Mouse (Mus musculus): Measurements from ENCODE around the gene Astn2. TPM values are rescaled to one million over a fixed set of nuclear protein-coding genes. Genes with fewer than 3 reads are reported as not detected.
A peak's percentile ranks its signal among the peaks of the same experiment; 100 is the strongest.

Gene Astn2
- polyA plus RNA-seq (2015; fragmentation: Nextera tagmentation; extraction: Ambion mirVana), result 0.55 and 0.57 TPM in 2 replicates

- peaks cover 28% of the 10 kb centered on the region for H3K27me3 ChIP-seq (replicated peaks)
These were observed at the start of gene Astn2 for GRCm38 (mm10) chr4:66404201-66404711. TSS of gene Astn2 (minus strand) at chr4:66404611.

GRCm38 (mm10) chr4:66450115-66450514 is 45.7 kb upstream of the Astn2 start:
- Histone ChIP-seq H3K27ac (no peak overlapping the region), H3K4me2 (replicated peaks) (no peak overlapping the region), H3K9me3 (no peaks in the 10 kb centered on the region), H3K27me3 (replicated peaks) (no peaks in the 10 kb centered on the region), H3K4me3 (replicated peaks) (no peak overlapping the region), H3K9ac (no peak overlapping the region), H3K4me1 (replicated peaks) (no peaks in the 10 kb centered on the region), H3K36me3 (no peaks in the 10 kb centered on the region)
- 18% methylated on average over 3 of the region's 3 CpGs for WGBS
- no peak for ATAC-seq

More at GRCm38 (mm10) chr4:66404201-66404711, at the start of gene Astn2:
- Histone ChIP-seq H3K9ac (peak within 1 kb of the TSS; percentile 58), H3K36me3 (no peaks in the 10 kb centered on the region), H3K9me3 (no peaks in the 10 kb centered on the region), H3K4me2 (replicated peaks) (peak within 1 kb of the TSS; percentile 98), H3K27ac (no peak within 1 kb of the TSS), H3K4me1 (replicated peaks) (peaks cover 9% of the 10 kb centered on the region; the same call in 1 of the 2 replicates), H3K4me3 (replicated peaks) (peak within 1 kb of the TSS; percentile 66)
- peak; percentile 84 for ATAC-seq
- WGBS, result 0% methylated on average over 41 of the region's 56 CpGs

- Histone ChIP-seq H3K4me3 (replicated peaks) (no peak overlapping the region), H3K4me2 (replicated peaks) (no peak overlapping the region), H3K9me3 (no peaks in the 10 kb centered on the region), H3K27ac (no peak overlapping the region), H3K9ac (no peak overlapping the region), H3K36me3 (no peaks in the 10 kb centered on the region), H3K4me1 (replicated peaks) (no peaks in the 10 kb centered on the region), H3K27me3 (replicated peaks) (no peaks in the 10 kb centered on the region)
- 71% methylated on average over 1 of the region's 1 CpGs for WGBS
- no peak for ATAC-seq
These were observed 26.8 kb upstream of the Astn2 start for GRCm38 (mm10) chr4:66431256-66431655.

GRCm38 (mm10) chr4:66425804-66426203 is 21.4 kb upstream of the Astn2 start:
- Histone ChIP-seq H3K9ac (no peak overlapping the region), H3K4me2 (replicated peaks) (no peak overlapping the region), H3K9me3 (no peaks in the 10 kb centered on the region), H3K36me3 (no peaks in the 10 kb centered on the region), H3K4me3 (replicated peaks) (no peak overlapping the region), H3K27me3 (replicated peaks) (no peaks in the 10 kb centered on the region), H3K4me1 (replicated peaks) (no peaks in the 10 kb centered on the region), H3K27ac (no peak overlapping the region)
- peak; percentile 67; the same call in 1 of the 2 replicates for ATAC-seq
- WGBS, result 49% methylated on average over 4 of the region's 4 CpGs

- H3K9me3 ChIP-seq, result no peaks in the 10 kb centered on the region
- no peak for ATAC-seq
- no peak overlapping the region for H3K4me3 ChIP-seq (replicated peaks)
- H3K36me3 ChIP-seq, result no peaks in the 10 kb centered on the region
- H3K4me2 ChIP-seq (replicated peaks), result no peak overlapping the region
- H3K9ac ChIP-seq, result no peak overlapping the region
- 59% methylated on average over 8 of the region's 8 CpGs for WGBS
- H3K27me3 ChIP-seq (replicated peaks), result no peaks in the 10 kb centered on the region
- no peaks in the 10 kb centered on the region for H3K4me1 ChIP-seq (replicated peaks)
- no peak overlapping the region for H3K27ac ChIP-seq
These were observed 10.4 kb upstream of the Astn2 start for GRCm38 (mm10) chr4:66414778-66415177.

- no peaks in the 10 kb centered on the region for H3K9me3 ChIP-seq
- peaks cover 9% of the 10 kb centered on the region; the same call in 1 of the 2 replicates for H3K4me1 ChIP-seq (replicated peaks)
- WGBS, result 13% methylated on average over 1 of the region's 1 CpGs
- peaks cover 28% of the 10 kb centered on the region for H3K27me3 ChIP-seq (replicated peaks)
- H3K36me3 ChIP-seq, result no peaks in the 10 kb centered on the region
- H3K27ac ChIP-seq, result no peak overlapping the region
- no peak overlapping the region for H3K9ac ChIP-seq
- 0 out of 2 replicates have a peak overlapping the region, but pooled peaks have one; percentile 98 for H3K4me2 ChIP-seq (replicated peaks)
- ATAC-seq, result no peak
- H3K4me3 ChIP-seq (replicated peaks), result no peak overlapping the region
These were observed 675 bp upstream of the Astn2 start for GRCm38 (mm10) chr4:66405086-66405485.

- Histone ChIP-seq H3K27me3 (replicated peaks) (peaks cover 28% of the 10 kb centered on the region), H3K36me3 (no peaks in the 10 kb centered on the region), H3K4me2 (replicated peaks) (peak overlapping the region; percentile 98), H3K27ac (no peak overlapping the region), H3K9me3 (no peaks in the 10 kb centered on the region), H3K9ac (peak overlapping the region; percentile 58), H3K4me1 (replicated peaks) (peaks cover 9% of the 10 kb centered on the region; the same call in 1 of the 2 replicates), H3K4me3 (replicated peaks) (peak overlapping the region; percentile 66)
- under 1% methylated on average over 50 of the region's 51 CpGs for WGBS
- ATAC-seq, result peak; percentile 63
These were observed 657 bp downstream of the Astn2 start for GRCm38 (mm10) chr4:66403708-66404200.

GRCm38 (mm10) chr4:66403116-66403707 is 1.2 kb downstream of the Astn2 start:
- H3K9ac ChIP-seq, result peak overlapping the region; percentile 58
- no peaks in the 10 kb centered on the region for H3K36me3 ChIP-seq
- peaks cover 9% of the 10 kb centered on the region; the same call in 1 of the 2 replicates for H3K4me1 ChIP-seq (replicated peaks)
- no peaks in the 10 kb centered on the region for H3K9me3 ChIP-seq
- 1% methylated on average over 22 of the region's 22 CpGs for WGBS
- peak overlapping the region; percentile 98 for H3K4me2 ChIP-seq (replicated peaks)
- peak overlapping the region; percentile 66 for H3K4me3 ChIP-seq (replicated peaks)
- no peak overlapping the region for H3K27ac ChIP-seq
- peaks cover 28% of the 10 kb centered on the region for H3K27me3 ChIP-seq (replicated peaks)
- ATAC-seq, result peak; percentile 36; the same call in 1 of the 2 replicates

- 2% methylated on average over 24 of the region's 24 CpGs for WGBS
- no peak for ATAC-seq
- Histone ChIP-seq H3K9me3 (no peaks in the 10 kb centered on the region), H3K27ac (no peak overlapping the region), H3K4me3 (replicated peaks) (peak overlapping the region; percentile 66), H3K4me2 (replicated peaks) (peak overlapping the region; percentile 98), H3K4me1 (replicated peaks) (peaks cover 9% of the 10 kb centered on the region; the same call in 1 of the 2 replicates), H3K9ac (no peak overlapping the region), H3K36me3 (no peaks in the 10 kb centered on the region), H3K27me3 (replicated peaks) (peaks cover 28% of the 10 kb centered on the region)
These were observed 1.8 kb downstream of the Astn2 start for GRCm38 (mm10) chr4:66402611-66403010.

GRCm38 (mm10) chr4:66401186-66401681 is 3.2 kb downstream of the Astn2 start:
- peaks cover 28% of the 10 kb centered on the region for H3K27me3 ChIP-seq (replicated peaks)
- H3K9me3 ChIP-seq, result no peaks in the 10 kb centered on the region
- no peak overlapping the region for H3K4me2 ChIP-seq (replicated peaks)
- no peak overlapping the region for H3K4me3 ChIP-seq (replicated peaks)
- 26% methylated on average over 8 of the region's 8 CpGs for WGBS
- no peak for ATAC-seq
- H3K36me3 ChIP-seq, result no peaks in the 10 kb centered on the region
- peaks cover 9% of the 10 kb centered on the region; the same call in 1 of the 2 replicates for H3K4me1 ChIP-seq (replicated peaks)
- no peak overlapping the region for H3K27ac ChIP-seq
- no peak overlapping the region for H3K9ac ChIP-seq

- H3K9me3 ChIP-seq, result no peaks in the 10 kb centered on the region
- H3K27ac ChIP-seq, result no peak overlapping the region
- no peak overlapping the region for H3K9ac ChIP-seq
- peaks cover 25% of the 10 kb centered on the region for H3K27me3 ChIP-seq (replicated peaks)
- H3K4me3 ChIP-seq (replicated peaks), result no peak overlapping the region
- peaks cover 9% of the 10 kb centered on the region; the same call in 1 of the 2 replicates for H3K4me1 ChIP-seq (replicated peaks)
- 41% methylated on average over 4 of the region's 4 CpGs for WGBS
- ATAC-seq, result no peak
- H3K36me3 ChIP-seq, result no peaks in the 10 kb centered on the region
- no peak overlapping the region for H3K4me2 ChIP-seq (replicated peaks)
These were observed 5.3 kb downstream of the Astn2 start for GRCm38 (mm10) chr4:66399066-66399465.

GRCm38 (mm10) chr4:66397216-66397615 is 7.2 kb downstream of the Astn2 start:
- Histone ChIP-seq H3K27ac (no peak overlapping the region), H3K27me3 (replicated peaks) (peaks cover 7% of the 10 kb centered on the region; the same call in 1 of the 2 replicates), H3K9me3 (no peaks in the 10 kb centered on the region), H3K36me3 (no peaks in the 10 kb centered on the region), H3K4me1 (replicated peaks) (no peaks in the 10 kb centered on the region), H3K9ac (no peak overlapping the region), H3K4me2 (replicated peaks) (no peak overlapping the region), H3K4me3 (replicated peaks) (no peak overlapping the region)
- no peak for ATAC-seq

Data from intestine, embryonic 15.5 days (tissue).